Mouse (Mus musculus) cortical plate, adult 2 months (tissue): Measurements from ENCODE around the gene Tnr.

Experiments
- CTCF ChIP-seq: fragments of 200-500 bp; IDR thresholded peaks from 2 replicates; pipeline ENCODE4 v1.5.1; 2011; ENCODE audit warnings: mild to moderate bottlenecking, control low read depth, low read length; ENCODE audit not compliant: insufficient read depth; ENCODE audit errors: extremely low read depth
- POLR2A ChIP-seq: fragments of 200-500 bp; IDR thresholded peaks from 2 replicates; pipeline ENCODE4 v1.6.1; 2011; ENCODE audit warnings: mild to moderate bottlenecking, low read length, control low read depth; ENCODE audit not compliant: insufficient read depth; ENCODE audit errors: extremely low read depth

DNA sequence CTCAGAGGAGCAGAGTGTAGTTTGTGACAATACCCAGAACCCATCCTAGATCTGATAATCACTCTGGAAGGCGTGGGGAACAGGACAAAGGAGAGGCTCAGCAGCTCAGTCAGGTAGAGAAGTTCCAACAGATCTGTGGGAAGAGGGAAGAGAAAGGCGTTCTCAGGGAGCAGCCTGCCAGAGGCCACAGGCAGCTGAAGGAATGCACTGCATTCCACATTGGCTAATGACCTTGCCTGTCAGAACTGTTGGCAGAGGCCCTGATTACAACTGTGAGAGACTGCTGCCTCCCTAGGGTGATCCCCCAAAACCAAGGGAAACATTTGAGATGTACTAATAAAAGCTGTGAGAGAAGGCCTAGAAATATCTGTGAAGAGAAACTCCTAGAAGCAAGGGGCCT is 454.2 kb downstream of the Tnr start:
- TF ChIP-seq CTCF (no peak), POLR2A (no peak)
